Mouse (Mus musculus): ENCODE measurements at regions not wholly inside any gene's neighbourhood (a gene's known extent, or its start where the extent isn't known, plus 50 kb on each side); places are given as distances from the start of the nearest gene placed in this dataset.

- ATAC-seq (ENCODE audit: insufficient read depth), result no peak
- Histone ChIP-seq H3K27ac (no peak overlapping the region), H3K4me1 (replicated peaks; ENCODE audit: control insufficient read depth in 2 of 2, insufficient read depth in 2 of 2, low read length in 1 of 2) (no peaks in the 10 kb centered on the region), H3K36me3 (replicated peaks; ENCODE audit: control insufficient read depth, insufficient read depth, low read depth) (no peaks in the 10 kb centered on the region), H3K9me3 (ENCODE audit: control insufficient read depth, low read length) (no peaks in the 10 kb centered on the region), H3K9ac (replicated peaks) (no peak overlapping the region), H3K4me3 (ENCODE audit: insufficient read depth in 1 of 2, low read depth in 2 of 2, low read length in 2 of 2) (no peak overlapping the region), H3K27me3 (ENCODE audit: control insufficient read depth, insufficient read depth, low read length) (no peaks in the 10 kb centered on the region), H3K4me2 (ENCODE audit: low read depth) (no peak overlapping the region)
- no peak for DNase-seq (ENCODE audit: low read depth in 3 of 3, low spot score in 3 of 3)
- TF ChIP-seq EP300 (IDR thresholded peaks at IDR 0.05; ENCODE audit: low read depth) (no peak), CTCF (IDR thresholded peaks at IDR 0.05; ENCODE audit: low read depth) (no peak)
- WGBS (ENCODE audit: insufficient replicate concordance), result 82% methylated on average over 7 of the region's 7 CpGs
Measured at GRCm38 (mm10) chr4:148371489-148371888, 73.1 kb downstream of the Ubiad1 start.

GRCm38 (mm10) chr4:148367671-148368070 is 76.9 kb downstream of the Ubiad1 start:
- Histone ChIP-seq H3K9me3 (ENCODE audit: control insufficient read depth, low read length) (no peaks in the 10 kb centered on the region), H3K4me2 (ENCODE audit: low read depth) (no peak overlapping the region), H3K27me3 (ENCODE audit: control insufficient read depth, insufficient read depth, low read length) (no peaks in the 10 kb centered on the region), H3K27ac (no peak overlapping the region), H3K4me3 (ENCODE audit: insufficient read depth in 1 of 2, low read depth in 2 of 2, low read length in 2 of 2) (no peak overlapping the region), H3K9ac (replicated peaks) (no peak overlapping the region), H3K36me3 (replicated peaks; ENCODE audit: control insufficient read depth, insufficient read depth, low read depth) (no peaks in the 10 kb centered on the region), H3K4me1 (replicated peaks; ENCODE audit: control insufficient read depth in 2 of 2, insufficient read depth in 2 of 2, low read length in 1 of 2) (no peaks in the 10 kb centered on the region)
- DNase-seq (ENCODE audit: low read depth in 3 of 3, low spot score in 3 of 3) (no peak), ATAC-seq (ENCODE audit: insufficient read depth) (no peak)
- 53% methylated on average over 3 of the region's 3 CpGs for WGBS (ENCODE audit: insufficient replicate concordance)
- no peak for TF ChIP-seq EP300 (IDR thresholded peaks at IDR 0.05; ENCODE audit: low read depth)

GRCm38 (mm10) chr4:148365804-148366203 is 78.0 kb upstream of the Disp3 start:
- no peak overlapping the region for H3K27ac ChIP-seq
- no peak overlapping the region for H3K9ac ChIP-seq (replicated peaks)
- H3K4me1 ChIP-seq (replicated peaks; ENCODE audit: control insufficient read depth in 2 of 2, insufficient read depth in 2 of 2, low read length in 1 of 2), result no peaks in the 10 kb centered on the region
- H3K27me3 ChIP-seq (ENCODE audit: control insufficient read depth, insufficient read depth, low read length), result no peaks in the 10 kb centered on the region
- no peak overlapping the region for H3K4me3 ChIP-seq (ENCODE audit: insufficient read depth in 1 of 2, low read depth in 2 of 2, low read length in 2 of 2)
- no peak for DNase-seq (ENCODE audit: low read depth in 3 of 3, low spot score in 3 of 3)
- H3K36me3 ChIP-seq (replicated peaks; ENCODE audit: control insufficient read depth, insufficient read depth, low read depth), result no peaks in the 10 kb centered on the region
- WGBS (ENCODE audit: insufficient replicate concordance), result 41% methylated on average over 4 of the region's 4 CpGs
- no peak overlapping the region for H3K4me2 ChIP-seq (ENCODE audit: low read depth)
- TF ChIP-seq CTCF (IDR thresholded peaks at IDR 0.05; ENCODE audit: low read depth) (no peak), EP300 (IDR thresholded peaks at IDR 0.05; ENCODE audit: low read depth) (no peak)
- no peak for ATAC-seq (ENCODE audit: insufficient read depth)
- no peaks in the 10 kb centered on the region for H3K9me3 ChIP-seq (ENCODE audit: control insufficient read depth, low read length)

- H3K27ac ChIP-seq, result no peak overlapping the region
- no peaks in the 10 kb centered on the region for H3K9me3 ChIP-seq (ENCODE audit: control insufficient read depth, low read length)
- 67% methylated on average over 10 of the region's 10 CpGs for WGBS (ENCODE audit: insufficient replicate concordance)
- H3K4me3 ChIP-seq (ENCODE audit: insufficient read depth in 1 of 2, low read depth in 2 of 2, low read length in 2 of 2), result no peak overlapping the region
- no peaks in the 10 kb centered on the region for H3K36me3 ChIP-seq (replicated peaks; ENCODE audit: control insufficient read depth, insufficient read depth, low read depth)
- DNase-seq (ENCODE audit: low read depth in 3 of 3, low spot score in 3 of 3) (no peak), ATAC-seq (ENCODE audit: insufficient read depth) (no peak)
- no peak overlapping the region for H3K9ac ChIP-seq (replicated peaks)
- TF ChIP-seq CTCF (IDR thresholded peaks at IDR 0.05; ENCODE audit: low read depth) (no peak), EP300 (IDR thresholded peaks at IDR 0.05; ENCODE audit: low read depth) (no peak)
- H3K27me3 ChIP-seq (ENCODE audit: control insufficient read depth, insufficient read depth, low read length), result no peaks in the 10 kb centered on the region
- no peaks in the 10 kb centered on the region for H3K4me1 ChIP-seq (replicated peaks; ENCODE audit: control insufficient read depth in 2 of 2, insufficient read depth in 2 of 2, low read length in 1 of 2)
- no peak overlapping the region for H3K4me2 ChIP-seq (ENCODE audit: low read depth)
Measured at GRCm38 (mm10) chr4:148363366-148364121, 75.8 kb upstream of the Disp3 start.

- no peaks in the 10 kb centered on the region for H3K9me3 ChIP-seq (ENCODE audit: control insufficient read depth, low read length)
- no peaks in the 10 kb centered on the region for H3K4me1 ChIP-seq (replicated peaks; ENCODE audit: control insufficient read depth in 2 of 2, insufficient read depth in 2 of 2, low read length in 1 of 2)
- 66% methylated on average over 9 of the region's 9 CpGs for WGBS (ENCODE audit: insufficient replicate concordance)
- ATAC-seq (ENCODE audit: insufficient read depth) (no peak), DNase-seq (ENCODE audit: low read depth in 3 of 3, low spot score in 3 of 3) (no peak)
- H3K27ac ChIP-seq, result no peak overlapping the region
- no peak overlapping the region for H3K9ac ChIP-seq (replicated peaks)
- H3K4me3 ChIP-seq (ENCODE audit: insufficient read depth in 1 of 2, low read depth in 2 of 2, low read length in 2 of 2), result no peak overlapping the region
- no peaks in the 10 kb centered on the region for H3K36me3 ChIP-seq (replicated peaks; ENCODE audit: control insufficient read depth, insufficient read depth, low read depth)
- no peak for TF ChIP-seq EP300 (IDR thresholded peaks at IDR 0.05; ENCODE audit: low read depth)
- no peak for TF ChIP-seq CTCF (IDR thresholded peaks at IDR 0.05; ENCODE audit: low read depth)
- H3K4me2 ChIP-seq (ENCODE audit: low read depth), result no peak overlapping the region
- H3K27me3 ChIP-seq (ENCODE audit: control insufficient read depth, insufficient read depth, low read length), result no peaks in the 10 kb centered on the region
Measured at GRCm38 (mm10) chr4:148360931-148361330, 73.2 kb upstream of the Disp3 start.
